Mouse (Mus musculus) heart, postnatal 0 days (tissue): Measurements from ENCODE around the gene Grik4.

Source experiments
- CTCF ChIP-seq: IDR thresholded peaks from 2 replicates; pipeline ENCODE4 v1.5.1; 2016; ENCODE audit warnings: antibody characterized with exemption, control low read depth, low read depth
- EP300 ChIP-seq: IDR thresholded peaks from 2 replicates; pipeline ENCODE4 v1.6.1; 2016; ENCODE audit warnings: antibody characterized with exemption, low read depth

GRCm38 (mm10) chr9:42646821-42647220 lies 297.5 kb downstream of the Grik4 start:
- TF ChIP-seq CTCF = no peak
- no peak for TF ChIP-seq EP300
